Mouse (Mus musculus): ENCODE measurements around the gene Clec16a.

Clec16a gene

DNA sequence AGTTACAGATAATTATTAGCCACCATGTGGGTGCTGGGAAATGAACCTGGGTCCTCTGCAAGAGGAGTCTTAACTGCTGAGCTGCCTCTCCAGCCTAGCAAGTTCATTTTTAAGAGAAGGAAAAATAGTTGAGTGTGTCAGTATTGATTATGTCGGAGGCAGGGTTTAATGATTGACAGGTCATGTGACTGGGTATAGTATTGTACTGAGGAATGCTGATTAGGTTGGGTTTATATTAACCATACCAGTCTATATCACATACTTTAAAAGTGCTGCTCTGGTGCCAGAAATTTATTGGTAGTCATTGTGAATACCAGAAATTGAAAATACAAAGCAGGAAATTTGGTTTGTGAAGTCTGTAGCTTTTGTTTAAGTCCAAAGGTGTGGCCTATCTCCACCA, 130.5 kb downstream of the Clec16a start:
- DNase-seq (ENCODE audit: low spot score in 2 of 2): no peak

GRCm38 (mm10) chr16:10676461-10677066, 131.4 kb downstream of the Clec16a start:
- DNase-seq (ENCODE audit: low spot score in 2 of 2): no peak

DNA sequence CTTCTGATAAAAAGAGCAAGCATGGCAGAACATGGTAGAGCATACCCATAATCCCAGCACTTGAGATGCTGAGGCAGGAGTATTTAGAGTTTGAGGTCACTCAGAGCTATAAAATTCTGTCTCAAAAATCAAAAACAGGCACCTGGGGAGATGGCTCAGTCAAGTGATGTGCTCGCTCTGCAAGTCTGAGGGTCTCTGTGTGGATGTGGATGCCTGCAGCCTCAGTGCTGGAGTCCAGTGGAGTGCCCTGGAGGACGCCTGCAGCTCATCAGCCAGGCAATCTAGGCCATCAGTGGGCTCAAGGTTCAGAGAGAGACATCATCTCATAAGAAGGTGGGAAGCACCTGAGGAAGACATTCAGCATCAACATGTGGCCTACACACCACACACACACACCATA, 137.4 kb downstream of the Clec16a start:
- no peak for DNase-seq (ENCODE audit: low spot score in 2 of 2)

GRCm38 (mm10) chr16:10683193-10684000, 138.3 kb downstream of the Clec16a start:
- DNase-seq (ENCODE audit: low spot score in 2 of 2): no peak

DNA sequence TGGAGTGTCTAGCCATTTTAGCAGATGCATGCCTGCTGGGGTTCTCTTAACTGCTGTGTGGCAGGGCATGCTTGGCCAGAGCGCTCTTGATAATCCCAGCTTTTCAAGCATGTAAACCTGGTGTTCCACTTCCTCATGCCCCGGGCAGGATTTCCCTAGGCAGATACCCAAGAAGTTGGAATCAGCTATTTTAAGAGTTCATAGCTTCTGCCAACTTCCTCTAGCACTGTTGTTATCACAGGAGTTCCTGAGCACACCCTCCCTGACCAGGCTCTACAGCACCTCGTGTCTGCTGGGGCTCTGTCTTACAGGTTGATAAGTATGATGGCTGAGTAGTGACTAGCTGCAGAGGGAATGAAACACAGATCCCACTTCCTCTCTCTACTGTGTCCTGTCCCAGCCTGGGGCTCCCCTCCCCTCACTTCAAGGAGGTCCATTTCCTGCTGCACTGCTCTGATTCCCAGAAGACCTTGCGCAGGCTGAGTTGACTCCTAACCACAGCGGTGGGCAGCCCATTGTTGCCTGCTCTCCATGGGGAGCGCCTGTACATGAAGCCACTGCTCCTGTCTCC, 144.7 kb downstream of the Clec16a start:
- no peak for DNase-seq (ENCODE audit: low spot score in 2 of 2)

DNA sequence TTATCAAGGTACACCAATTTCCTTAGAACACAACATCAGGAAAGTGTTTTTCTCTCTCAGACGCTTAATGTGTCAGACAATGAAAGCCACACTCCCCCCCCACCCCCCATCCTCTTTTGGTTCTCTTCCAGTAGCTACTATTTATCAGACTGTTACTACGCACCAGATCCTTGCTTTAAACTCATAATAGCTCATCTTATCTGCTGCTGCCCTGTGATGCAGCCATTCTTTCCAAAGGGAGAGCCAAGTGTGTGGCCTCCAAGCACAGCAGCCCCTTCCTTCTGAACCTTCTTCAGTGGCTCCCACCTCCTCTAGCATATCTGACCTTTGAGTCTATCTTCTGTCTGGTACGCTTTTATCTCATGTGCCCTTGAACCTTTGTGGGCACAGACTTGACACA, 145.3 kb downstream of the Clec16a start:
- no peak for DNase-seq (ENCODE audit: low spot score in 2 of 2)

DNA sequence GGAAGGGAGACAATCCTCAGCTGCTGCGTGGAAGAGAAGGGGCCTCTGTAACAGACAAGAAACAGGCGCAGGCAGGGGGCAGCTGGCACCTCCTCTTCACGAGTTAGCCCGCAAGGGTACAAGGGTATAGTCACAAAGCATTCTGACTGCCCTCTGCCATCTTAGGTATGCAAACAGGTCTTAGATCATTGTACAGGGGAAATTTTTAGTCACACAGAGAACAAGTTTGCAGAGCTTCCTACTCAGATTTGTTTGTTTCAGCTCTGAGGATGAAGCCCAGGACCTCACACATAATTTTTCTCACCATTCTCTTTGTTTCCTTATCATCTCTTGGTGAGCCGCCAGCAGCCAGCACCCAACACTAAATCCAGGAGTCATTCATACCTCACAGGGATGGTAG, 146.6 kb downstream of the Clec16a start:
- no peak for DNase-seq (ENCODE audit: low spot score in 2 of 2)

- DNase-seq (ENCODE audit: low spot score in 2 of 2): no peak
These were observed 147.7 kb downstream of the Clec16a start for GRCm38 (mm10) chr16:10692848-10693247.

DNA sequence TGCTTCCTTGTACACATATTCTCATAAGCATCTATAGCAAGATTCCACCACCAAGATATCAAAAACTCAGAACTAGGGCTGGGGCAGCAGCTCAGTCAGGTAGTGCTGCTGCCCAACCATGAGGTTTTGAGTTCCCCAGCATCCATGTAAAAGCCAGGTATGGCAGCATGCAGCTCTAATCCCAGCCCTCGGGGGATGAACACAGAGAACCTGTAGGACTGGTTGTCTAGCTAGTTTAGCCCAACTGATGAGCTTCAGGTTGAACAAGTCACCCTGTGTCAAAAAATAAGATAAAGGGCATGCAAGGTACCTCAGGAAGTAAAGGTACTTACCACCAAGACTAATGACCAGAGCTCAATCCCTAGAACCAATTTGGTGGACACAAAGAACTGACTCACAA, 148.3 kb downstream of the Clec16a start:
- DNase-seq (ENCODE audit: low spot score in 2 of 2): no peak

GRCm38 (mm10) chr16:10694414-10694851, 149.3 kb downstream of the Clec16a start:
- no peak for DNase-seq (ENCODE audit: low spot score in 2 of 2)

- no peak for DNase-seq (ENCODE audit: low spot score in 2 of 2)
These were observed 152.9 kb downstream of the Clec16a start for GRCm38 (mm10) chr16:10697861-10698659.

GRCm38 (mm10) chr16:10699316-10699715, 154.2 kb downstream of the Clec16a start:
- no peak for DNase-seq (ENCODE audit: low spot score in 2 of 2)

DNA sequence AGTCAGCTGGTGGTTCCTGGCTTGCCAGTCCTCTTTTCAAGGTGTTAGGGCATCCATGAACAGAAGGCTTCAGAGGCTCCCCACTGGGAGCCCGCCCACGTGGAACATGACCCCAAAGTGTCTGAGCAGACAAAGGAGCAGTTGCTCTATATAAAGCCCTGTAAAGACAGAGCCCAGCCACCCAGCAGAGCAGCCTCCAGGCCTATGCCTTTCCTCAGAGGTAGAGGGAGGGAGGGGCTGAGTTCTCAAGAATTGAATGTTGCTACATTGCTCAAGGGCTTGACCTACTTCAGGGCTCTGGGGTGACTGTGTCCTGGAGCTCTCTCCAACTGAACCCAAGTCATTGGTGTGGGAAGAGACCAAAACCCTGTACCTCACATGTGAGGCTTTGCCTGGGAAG, 155.0 kb downstream of the Clec16a start:
- DNase-seq (ENCODE audit: low spot score in 2 of 2): no peak

- DNase-seq (ENCODE audit: low spot score in 2 of 2): no peak
These were observed 157.3 kb downstream of the Clec16a start for GRCm38 (mm10) chr16:10702399-10702798.

DNA sequence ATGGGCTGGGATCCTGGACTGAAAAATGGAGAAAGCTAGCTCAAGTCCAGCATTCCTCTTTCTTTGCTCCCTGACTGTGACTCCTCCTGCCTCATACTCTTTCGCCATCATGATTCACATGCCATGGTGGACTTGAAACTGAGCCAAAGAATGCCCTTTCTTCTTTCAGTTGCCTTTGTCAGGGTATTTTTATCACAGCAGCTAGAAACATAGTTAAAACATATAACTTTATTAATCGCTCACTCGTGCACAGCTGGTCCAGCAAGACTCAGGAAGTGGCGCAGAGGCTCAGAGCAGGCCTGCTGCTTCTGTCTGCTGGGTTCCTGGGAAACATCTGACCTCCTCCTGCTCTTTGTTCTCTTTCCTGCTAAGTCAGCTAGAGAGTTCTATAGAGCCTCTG, 158.8 kb downstream of the Clec16a start:
- no peak for DNase-seq (ENCODE audit: low spot score in 2 of 2)

- no peak for DNase-seq (ENCODE audit: low spot score in 2 of 2)
These were observed 160.3 kb downstream of the Clec16a start for GRCm38 (mm10) chr16:10705396-10705795.

DNA sequence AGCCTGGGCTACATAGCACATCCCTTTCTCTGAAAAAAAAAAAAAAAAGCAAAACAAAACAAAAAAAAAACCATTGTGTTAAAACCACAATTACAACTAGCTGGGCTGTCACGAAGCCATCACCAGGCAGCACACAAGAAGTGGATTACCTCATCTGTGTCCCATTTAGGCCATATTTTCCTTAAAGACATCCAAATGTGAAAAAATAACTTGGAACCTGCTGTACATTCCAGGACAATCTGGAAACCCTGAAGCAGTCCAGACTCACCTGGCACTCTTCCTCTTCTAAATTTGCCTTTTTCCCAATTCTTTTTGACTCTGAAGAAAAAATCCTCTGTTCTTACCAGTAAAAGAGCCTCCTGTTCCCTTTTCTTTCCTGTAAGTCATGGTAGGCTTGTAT, 166.4 kb downstream of the Clec16a start:
- no peak for DNase-seq (ENCODE audit: low spot score in 2 of 2)

GRCm38 (mm10) chr16:10713041-10713440, 167.9 kb downstream of the Clec16a start:
- no peak for DNase-seq (ENCODE audit: low spot score in 2 of 2)

DNA sequence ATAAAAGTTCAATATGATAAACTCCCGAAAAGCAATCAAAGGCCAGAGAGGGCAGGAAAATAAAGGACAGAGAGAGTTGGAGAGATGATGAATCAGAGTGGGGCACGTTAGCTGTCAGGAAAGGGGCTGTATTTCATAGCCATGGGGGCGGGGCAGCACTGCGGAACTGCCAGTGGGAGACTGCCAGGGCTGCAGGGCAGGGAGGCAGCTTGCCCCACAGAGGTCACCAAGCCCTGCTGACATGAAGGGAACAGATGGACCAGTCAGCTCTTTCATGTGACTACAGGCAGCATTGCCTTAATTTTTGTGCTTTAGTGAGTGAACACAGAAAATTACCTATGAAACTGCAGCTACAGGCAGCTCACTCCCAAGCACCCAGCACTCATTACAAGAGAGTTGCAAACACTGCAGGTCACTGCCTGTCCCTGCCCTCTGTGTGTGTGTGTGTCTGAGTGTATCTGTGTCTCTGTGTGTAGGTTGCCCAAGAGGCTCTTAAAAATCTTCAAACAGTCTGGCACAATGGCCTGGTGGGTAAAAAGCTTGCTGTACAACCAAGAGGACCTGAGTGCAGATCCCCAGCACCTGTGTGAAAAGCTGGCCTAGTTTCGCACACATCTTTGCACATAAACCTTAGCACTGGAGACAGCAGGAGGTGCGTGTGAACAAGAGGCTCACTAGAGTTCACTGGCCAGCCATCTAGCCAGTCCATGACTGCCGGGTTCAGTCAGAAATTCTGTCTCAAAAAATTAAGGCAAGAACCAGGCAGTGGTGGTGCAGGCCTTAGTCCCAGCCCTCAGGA, 168.5 kb downstream of the Clec16a start:
- no peak for DNase-seq (ENCODE audit: low spot score in 2 of 2)

DNA sequence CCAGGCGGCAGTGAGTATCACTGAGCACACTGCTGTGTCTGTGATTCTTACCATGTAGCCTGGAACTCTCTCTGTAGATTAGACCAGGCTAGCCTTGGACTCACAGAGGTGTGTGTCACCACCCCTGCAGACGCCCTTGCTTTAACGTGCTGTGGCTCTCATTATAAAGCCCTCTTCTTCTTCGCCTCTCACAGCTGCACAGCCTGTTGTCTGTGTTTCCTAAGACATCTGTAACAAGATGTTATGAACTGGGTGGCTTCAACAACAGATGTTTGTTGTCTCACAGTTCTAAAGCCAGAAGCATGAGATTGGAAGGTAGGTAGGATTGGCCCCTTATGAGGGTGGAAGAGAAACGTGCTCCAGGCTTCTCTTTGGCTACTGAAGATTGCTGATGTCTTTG, 170.1 kb downstream of the Clec16a start:
- no peak for DNase-seq (ENCODE audit: low spot score in 2 of 2)

GRCm38 (mm10) chr16:10715632-10716031, 170.5 kb downstream of the Clec16a start:
- DNase-seq (ENCODE audit: low spot score in 2 of 2): no peak
